Mouse (Mus musculus): ENCODE measurements at regions not wholly inside any gene's neighbourhood (a gene's known extent, or its start where the extent isn't known, plus 50 kb on each side); places are given as distances from the start of the nearest gene placed in this dataset.

GRCm38 (mm10) chr1:81548906-81549305, 472.2 kb downstream of the Nyap2 start:
- H3K27me3 ChIP-seq (replicated peaks; ENCODE audit: insufficient read depth, low read length) = no peaks in the 10 kb centered on the region
- no peak overlapping the region for H3K4me3 ChIP-seq (ENCODE audit: low read depth, low read length)
- no peak overlapping the region for H3K27ac ChIP-seq (ENCODE audit: low read length)
- no peaks in the 10 kb centered on the region for H3K36me3 ChIP-seq (ENCODE audit: insufficient read depth, low read length)
- ATAC-seq (no peak), DNase-seq (ENCODE audit: low spot score) (no peak)
- H3K4me2 ChIP-seq (replicated peaks; ENCODE audit: low read depth, low read length) = no peak overlapping the region
- H3K4me1 ChIP-seq (ENCODE audit: insufficient read depth, low read depth, low read length) = no peaks in the 10 kb centered on the region
- no peaks in the 10 kb centered on the region for H3K9me3 ChIP-seq (ENCODE audit: low read length)
- TF ChIP-seq EP300 (IDR thresholded peaks at IDR 0.05) = no peak
- TF ChIP-seq CTCF (IDR thresholded peaks at IDR 0.05) = no peak
- whole genome bisulfite sequencing = 70% methylated on average over 2 of the region's 2 CpGs
- no peak overlapping the region for H3K9ac ChIP-seq (replicated peaks; ENCODE audit: low read depth)

GRCm38 (mm10) chr1:81549706-81550105, 473.0 kb downstream of the Nyap2 start:
- ATAC-seq (no peak), DNase-seq (ENCODE audit: low spot score) (no peak)
- WGBS = 82% methylated on average over 5 of the region's 5 CpGs
- no peak overlapping the region for H3K9ac ChIP-seq (replicated peaks; ENCODE audit: low read depth)
- H3K36me3 ChIP-seq (ENCODE audit: insufficient read depth, low read length) = no peaks in the 10 kb centered on the region
- H3K4me1 ChIP-seq (ENCODE audit: insufficient read depth, low read depth, low read length) = no peaks in the 10 kb centered on the region
- H3K4me3 ChIP-seq (ENCODE audit: low read depth, low read length) = no peak overlapping the region
- H3K9me3 ChIP-seq (ENCODE audit: low read length) = no peaks in the 10 kb centered on the region
- TF ChIP-seq EP300 (IDR thresholded peaks at IDR 0.05) = no peak
- no peak for TF ChIP-seq CTCF (IDR thresholded peaks at IDR 0.05)
- no peaks in the 10 kb centered on the region for H3K27me3 ChIP-seq (replicated peaks; ENCODE audit: insufficient read depth, low read length)
- no peak overlapping the region for H3K27ac ChIP-seq (ENCODE audit: low read length)
- H3K4me2 ChIP-seq (replicated peaks; ENCODE audit: low read depth, low read length) = no peak overlapping the region

DNA sequence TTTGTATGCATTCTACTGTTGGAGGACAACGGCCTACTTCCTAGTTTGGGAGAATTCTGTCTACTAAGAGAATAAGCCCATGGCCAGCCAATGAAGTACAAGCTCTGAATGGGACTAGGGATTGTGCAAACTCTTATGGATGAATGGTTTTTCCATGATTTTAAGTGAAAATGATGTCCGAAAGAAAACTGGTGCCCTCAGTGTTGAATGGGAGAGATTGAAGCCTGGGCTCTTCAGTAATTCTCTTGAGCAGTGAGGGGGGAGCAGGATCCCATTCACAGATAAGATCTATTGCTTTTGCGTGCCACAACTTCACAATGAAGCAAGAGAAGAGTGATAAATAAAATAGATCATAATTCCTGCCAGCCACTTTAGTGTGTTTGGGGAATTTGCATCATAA, 476.0 kb downstream of the Nyap2 start:
- WGBS = 75% methylated on average over 3 of the region's 3 CpGs
- Histone ChIP-seq H3K9ac (replicated peaks; ENCODE audit: low read depth) (no peak overlapping the region), H3K36me3 (ENCODE audit: insufficient read depth, low read length) (no peaks in the 10 kb centered on the region), H3K4me2 (replicated peaks; ENCODE audit: low read depth, low read length) (no peak overlapping the region), H3K9me3 (ENCODE audit: low read length) (no peaks in the 10 kb centered on the region), H3K4me1 (ENCODE audit: insufficient read depth, low read depth, low read length) (no peaks in the 10 kb centered on the region), H3K27ac (ENCODE audit: low read length) (no peak overlapping the region), H3K4me3 (ENCODE audit: low read depth, low read length) (no peak overlapping the region), H3K27me3 (replicated peaks; ENCODE audit: insufficient read depth, low read length) (no peaks in the 10 kb centered on the region)
- ATAC-seq (no peak), DNase-seq (ENCODE audit: low spot score) (no peak)
- no peak for TF ChIP-seq EP300 (IDR thresholded peaks at IDR 0.05)
- no peak for TF ChIP-seq CTCF (IDR thresholded peaks at IDR 0.05)

GRCm38 (mm10) chr1:81576965-81577664, 500.4 kb downstream of the Nyap2 start:
- H3K9ac ChIP-seq (replicated peaks; ENCODE audit: low read depth) = no peak overlapping the region
- H3K4me3 ChIP-seq (ENCODE audit: low read depth, low read length) = no peak overlapping the region
- H3K4me1 ChIP-seq (ENCODE audit: insufficient read depth, low read depth, low read length) = no peaks in the 10 kb centered on the region
- no peak for TF ChIP-seq EP300 (IDR thresholded peaks at IDR 0.05)
- no peak for TF ChIP-seq CTCF (IDR thresholded peaks at IDR 0.05)
- no peaks in the 10 kb centered on the region for H3K27me3 ChIP-seq (replicated peaks; ENCODE audit: insufficient read depth, low read length)
- DNase-seq (ENCODE audit: low spot score) (no peak), ATAC-seq (no peak)
- 69% methylated on average over 8 of the region's 8 CpGs for WGBS
- no peaks in the 10 kb centered on the region for H3K9me3 ChIP-seq (ENCODE audit: low read length)
- H3K4me2 ChIP-seq (replicated peaks; ENCODE audit: low read depth, low read length) = no peak overlapping the region
- no peaks in the 10 kb centered on the region for H3K36me3 ChIP-seq (ENCODE audit: insufficient read depth, low read length)
- H3K27ac ChIP-seq (ENCODE audit: low read length) = no peak overlapping the region

DNA sequence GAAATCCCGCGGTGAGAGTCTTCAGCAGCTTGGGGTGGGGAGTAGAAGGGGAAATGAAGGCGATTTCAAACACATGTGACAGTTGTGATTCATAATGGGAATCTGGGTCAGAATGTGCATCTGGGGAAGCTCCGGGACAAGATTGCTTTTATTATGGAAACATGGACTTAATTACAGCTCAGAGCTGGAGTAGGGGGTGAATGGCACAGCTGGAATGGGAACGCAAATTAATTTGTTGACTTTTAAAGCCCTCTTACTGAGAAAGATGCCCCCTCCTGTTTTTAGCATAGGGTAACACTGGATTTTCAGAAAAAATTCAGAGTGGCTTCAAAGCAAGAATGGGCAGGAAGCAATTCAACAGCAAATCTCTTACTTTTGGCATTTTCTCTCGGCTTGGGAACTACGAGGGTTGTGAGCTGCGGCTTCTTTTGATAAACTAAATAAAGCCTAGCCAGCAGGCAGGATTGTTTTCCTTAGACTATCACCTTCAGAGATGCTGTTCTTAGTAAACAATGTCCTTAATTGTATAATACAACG, 501.0 kb downstream of the Nyap2 start:
- 48% methylated on average over 9 of the region's 9 CpGs for WGBS
- H3K27me3 ChIP-seq (replicated peaks; ENCODE audit: insufficient read depth, low read length) = no peaks in the 10 kb centered on the region

GRCm38 (mm10) chr1:81581208-81581607, 504.5 kb downstream of the Nyap2 start:
- H3K36me3 ChIP-seq (ENCODE audit: insufficient read depth, low read length) = no peaks in the 10 kb centered on the region
- 64% methylated on average over 4 of the region's 4 CpGs for WGBS
- H3K27ac ChIP-seq (ENCODE audit: low read length) = no peak overlapping the region
- no peaks in the 10 kb centered on the region for H3K4me1 ChIP-seq (ENCODE audit: insufficient read depth, low read depth, low read length)
- ATAC-seq = no peak
- DNase-seq (ENCODE audit: low spot score) = no peak
- no peaks in the 10 kb centered on the region for H3K27me3 ChIP-seq (replicated peaks; ENCODE audit: insufficient read depth, low read length)
- no peak for TF ChIP-seq EP300 (IDR thresholded peaks at IDR 0.05)
- TF ChIP-seq CTCF (IDR thresholded peaks at IDR 0.05) = no peak
- H3K9me3 ChIP-seq (ENCODE audit: low read length) = no peaks in the 10 kb centered on the region
- H3K4me2 ChIP-seq (replicated peaks; ENCODE audit: low read depth, low read length) = no peak overlapping the region
- no peak overlapping the region for H3K9ac ChIP-seq (replicated peaks; ENCODE audit: low read depth)
- no peak overlapping the region for H3K4me3 ChIP-seq (ENCODE audit: low read depth, low read length)

More for the DNA sequence above, 501.0 kb downstream of the Nyap2 start:
- Histone ChIP-seq H3K36me3 (ENCODE audit: insufficient read depth, low read length) (no peaks in the 10 kb centered on the region), H3K9ac (replicated peaks; ENCODE audit: low read depth) (no peak overlapping the region), H3K4me3 (ENCODE audit: low read depth, low read length) (no peak overlapping the region), H3K4me1 (ENCODE audit: insufficient read depth, low read depth, low read length) (no peaks in the 10 kb centered on the region), H3K27ac (ENCODE audit: low read length) (no peak overlapping the region), H3K9me3 (ENCODE audit: low read length) (no peaks in the 10 kb centered on the region), H3K4me2 (replicated peaks; ENCODE audit: low read depth, low read length) (no peak overlapping the region)
- DNase-seq (ENCODE audit: low spot score) (peak; percentile 35), ATAC-seq (no peak; the same call in 1 of the 2 replicates)
- TF ChIP-seq CTCF (IDR thresholded peaks at IDR 0.05) = no peak
- TF ChIP-seq EP300 (IDR thresholded peaks at IDR 0.05) = no peak

All from lung, postnatal 0 days (tissue).